Mouse (Mus musculus): ENCODE results near the gene Snap29. TPM values are rescaled to one million over a fixed set of nuclear protein-coding genes. Genes with fewer than 3 reads are reported as not detected.

Snap29 gene
- polyA plus RNA-seq, 2 experiments from 2014 or later: 8.3 to 16.7 TPM

DNA sequence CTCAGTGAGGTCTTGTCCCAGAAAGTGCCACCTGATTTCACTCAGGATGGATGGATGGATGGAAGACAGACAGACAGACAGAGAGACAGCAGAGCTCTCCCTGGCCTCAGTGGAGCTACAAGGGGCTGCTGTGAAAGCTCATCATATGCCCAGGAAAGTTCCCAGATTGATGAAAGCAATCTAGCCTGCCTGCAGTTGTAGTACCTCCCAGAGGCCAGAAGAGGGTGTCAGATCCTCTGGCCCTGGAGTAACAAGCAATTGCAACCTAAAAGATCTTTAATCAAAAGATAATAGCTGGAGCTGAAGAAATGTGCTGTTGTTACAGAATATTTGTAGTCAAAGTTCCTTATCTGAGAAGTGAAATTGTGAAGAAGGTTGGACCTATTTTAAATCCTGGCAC, 68.3 kb downstream of the Snap29 start:
- no peak for ATAC-seq

- ATAC-seq: no peak
Measured at GRCm38 (mm10) chr16:17474761-17475160, 69.0 kb downstream of the Snap29 start.

DNA sequence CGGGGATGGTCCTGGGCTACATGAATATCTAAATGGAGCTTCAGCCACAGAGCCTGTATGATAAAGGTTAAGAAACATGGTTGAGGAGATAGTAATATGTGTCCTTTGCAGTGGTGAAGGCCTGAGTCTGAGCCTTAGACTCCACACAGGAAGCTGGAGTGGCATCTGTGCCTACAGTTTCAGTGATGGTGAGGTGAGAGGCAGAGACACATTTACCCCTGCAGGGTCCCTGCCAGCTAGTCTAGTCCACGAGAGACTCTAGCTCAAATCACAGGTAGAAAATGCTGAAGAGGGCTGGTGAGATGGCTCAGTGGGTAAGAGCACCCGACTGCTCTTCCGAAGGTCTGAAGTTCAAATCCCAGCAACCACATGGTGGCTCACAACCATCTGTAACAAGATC, 69.5 kb downstream of the Snap29 start:
- ATAC-seq: no peak

DNA sequence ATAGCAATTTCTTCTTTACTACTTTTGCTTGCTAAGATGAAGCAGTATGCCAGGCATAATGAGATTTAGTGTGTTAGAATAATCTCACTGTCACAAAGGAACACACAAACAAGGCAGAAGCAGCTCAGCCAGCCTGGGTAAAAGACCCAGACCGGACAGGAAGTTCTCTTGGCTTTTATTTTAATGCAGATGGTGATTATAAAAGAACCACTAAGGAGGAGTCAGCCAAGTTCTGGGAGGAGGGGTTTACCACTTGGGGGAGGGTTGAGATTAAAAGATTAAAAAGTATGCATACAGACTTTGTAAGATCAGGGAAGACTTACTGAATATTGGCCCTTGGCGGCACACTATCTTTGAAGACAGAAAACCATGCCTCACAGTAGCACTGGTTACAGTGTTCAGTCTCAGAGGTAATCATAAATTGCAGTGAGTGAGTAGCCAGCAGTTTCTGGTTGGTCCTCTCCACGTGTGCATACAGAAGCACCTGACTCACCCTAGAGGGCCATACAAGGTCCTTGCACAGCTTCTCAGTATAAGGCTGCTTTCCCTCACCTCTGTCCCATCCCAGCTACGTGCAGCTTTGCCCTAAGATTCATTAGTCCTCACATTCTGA, 72.7 kb downstream of the Snap29 start:
- ATAC-seq: no peak

Other genes with a start within 250 kb of the Snap29 start
- 100 to 1,000 TPM; 300 to 366 TPM for gene Ube2l3, start 203.3 kb upstream of the Snap29 start, polyA plus RNA-seq (2017; shearing (Covaris generic))
- gene Rimbp3, start 197.4 kb upstream of the Snap29 start, polyA plus RNA-seq (2017; shearing (Covaris generic)): not detected
- 1 to 10 TPM in 1 of 2 experiments, under 1 TPM in 1; 0.83 to 1.1 TPM for gene Hic2, start 172.4 kb upstream of the Snap29 start, polyA plus RNA-seq (2017; shearing (Covaris generic))
- gene Tmem191c, start 129.9 kb upstream of the Snap29 start, polyA plus RNA-seq (2017; shearing (Covaris generic)): 10 to 100 TPM; 30.6 to 32.6 TPM
- under 1 TPM; 0.22 to 0.53 TPM for gene Serpind1, start 74.6 kb upstream of the Snap29 start, polyA plus RNA-seq (2017; shearing (Covaris generic))
- 10 to 100 TPM; 42.5 to 51.8 TPM for gene Pi4ka, start 328 bp downstream of the Snap29 start, polyA plus RNA-seq (2017; shearing (Covaris generic))
- gene Crkl, start 46.0 kb downstream of the Snap29 start, polyA plus RNA-seq (2017; shearing (Covaris generic)): 10 to 100 TPM; 16.6 to 21.2 TPM
- not detected for gene Aifm3, start 83.6 kb downstream of the Snap29 start, polyA plus RNA-seq (2017; shearing (Covaris generic))
- gene Lztr1, start 102.7 kb downstream of the Snap29 start, polyA plus RNA-seq (2017; shearing (Covaris generic)): 10 to 100 TPM; 41.0 to 47.1 TPM
- 10 to 100 TPM; 67.5 to 70.8 TPM for gene Thap7, start 125.2 kb downstream of the Snap29 start, polyA plus RNA-seq (2017; shearing (Covaris generic))
- gene Lrrc74b, start 155.3 kb downstream of the Snap29 start, polyA plus RNA-seq (2017; shearing (Covaris generic)): not detected
- gene P2rx6, start 155.9 kb downstream of the Snap29 start, polyA plus RNA-seq (2017; shearing (Covaris generic)): not detected
- gene Slc7a4, start 177.2 kb downstream of the Snap29 start, polyA plus RNA-seq (2017; shearing (Covaris generic)): under 1 TPM; 0.42 to 0.69 TPM
- 10 to 100 TPM; 10.4 to 18.1 TPM for gene Smpd4, start 213.4 kb downstream of the Snap29 start, polyA plus RNA-seq (2017; shearing (Covaris generic))
- under 1 TPM in 1 of 2 experiments, not detected in 1; 0.75 TPM for gene Ccdc74a, start 240.5 kb downstream of the Snap29 start, polyA plus RNA-seq (2017; shearing (Covaris generic))

Data from activated CD4-positive, CD25-positive, alpha-beta regulatory T cell, adult 4 months (primary cell).